Mouse (Mus musculus) E14TG2a.4 (cell line): ENCODE results near the gene Ptbp3.

Experiments
- H3K27me3 ChIP-seq: 2 replicates; pipeline ENCODE4 v1.6.1; 2014; ENCODE audit warnings: low read length, control low read depth; ENCODE audit not compliant: insufficient read depth
- H3K36me3 ChIP-seq: 2 replicates; pipeline ENCODE4 v1.6.1; 2014; ENCODE audit warnings: low read length, control low read depth; ENCODE audit not compliant: insufficient read depth
- H3K4me1 ChIP-seq: replicated peaks from 2 replicates; pipeline ENCODE4 v1.6.1; 2014; ENCODE audit warnings: low read depth, low read length, control low read depth
- H3K4me3 ChIP-seq: replicated peaks from 2 replicates; pipeline ENCODE4 v1.5.1; 2014; ENCODE audit warnings: mild to moderate bottlenecking, low read length
- H3K9me3 ChIP-seq: 2 replicates; pipeline ENCODE4 v1.6.1; 2014; ENCODE audit warnings: low read length, control low read depth
- CTCF ChIP-seq: conservative IDR thresholded peaks from 2 replicates; pipeline ENCODE4 v1.5.1; 2014; ENCODE audit warnings: low read length
- NANOG ChIP-seq: IDR thresholded peaks from 2 replicates; pipeline ENCODE4 v1.6.1; 2014; ENCODE audit warnings: borderline replicate concordance, low read length, mixed read lengths
- POU5F1 ChIP-seq: IDR thresholded peaks from 2 replicates; pipeline ENCODE4 v1.6.1; 2014; ENCODE audit warnings: low read length, borderline replicate concordance

Gene Ptbp3

DNA sequence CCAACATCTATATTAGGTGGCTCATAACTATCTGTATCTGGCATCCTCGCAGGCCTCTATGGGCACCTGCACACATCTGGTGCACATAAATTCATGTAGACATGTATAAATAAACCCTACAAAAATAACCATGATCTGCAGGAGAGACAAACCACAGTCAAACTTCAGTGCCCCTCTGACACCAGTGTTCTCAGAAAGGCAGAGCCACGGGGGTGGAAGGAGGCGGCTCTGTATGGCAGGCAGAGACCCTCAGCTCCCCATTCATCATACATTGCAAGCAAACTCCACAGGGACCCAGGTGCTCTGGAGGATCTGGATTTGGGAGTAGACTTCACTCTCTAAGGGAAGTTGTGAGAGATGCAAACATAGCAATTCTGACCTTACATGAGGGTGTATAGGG is 104.2 kb downstream of the Ptbp3 start:
- H3K4me1 ChIP-seq, result peaks cover 5% of the 10 kb centered on the region; the same call in 1 of the 2 replicates
- peaks cover 18% of the 10 kb centered on the region for H3K27me3 ChIP-seq
- no peak overlapping the region for H3K4me3 ChIP-seq
- peaks cover 6% of the 10 kb centered on the region; the same call in 1 of the 2 replicates for H3K9me3 ChIP-seq
- H3K36me3 ChIP-seq, result no peaks in the 10 kb centered on the region
- TF ChIP-seq NANOG (no peak), POU5F1 (no peak), CTCF (no peak)

DNA sequence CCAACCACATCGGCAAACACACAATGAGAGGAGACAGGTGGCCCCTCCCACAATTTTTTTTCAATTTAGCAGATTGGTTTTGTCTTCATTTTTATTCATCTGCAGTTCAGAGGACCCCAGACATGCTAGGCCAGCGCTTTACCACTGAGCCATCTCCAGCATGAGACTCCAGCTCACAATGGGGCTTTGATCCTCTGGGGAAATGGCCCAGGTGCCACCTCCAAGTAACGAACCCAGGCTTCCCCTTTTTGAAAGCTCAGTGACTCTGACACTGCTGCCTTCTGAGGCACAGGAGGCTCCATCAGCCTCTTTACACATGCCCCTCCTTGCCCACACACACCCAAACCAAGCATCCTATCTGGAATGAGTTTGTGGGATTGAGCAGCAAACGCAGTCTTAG is 105.1 kb downstream of the Ptbp3 start:
- no peaks in the 10 kb centered on the region for H3K36me3 ChIP-seq
- H3K4me3 ChIP-seq, result no peak overlapping the region
- no peak for TF ChIP-seq POU5F1
- TF ChIP-seq CTCF, result no peak
- no peak for TF ChIP-seq NANOG
- H3K27me3 ChIP-seq, result peaks cover 27% of the 10 kb centered on the region
- peaks cover 6% of the 10 kb centered on the region for H3K4me1 ChIP-seq
- H3K9me3 ChIP-seq, result peaks cover 6% of the 10 kb centered on the region; the same call in 1 of the 2 replicates

- no peak overlapping the region for H3K4me3 ChIP-seq
- H3K9me3 ChIP-seq, result no peaks in the 10 kb centered on the region
- TF ChIP-seq CTCF, result no peak
- TF ChIP-seq POU5F1, result no peak
- TF ChIP-seq NANOG, result no peak
Observed at GRCm38 (mm10) chr4:59441265-59441664, 107.9 kb downstream of the Ptbp3 start.

DNA sequence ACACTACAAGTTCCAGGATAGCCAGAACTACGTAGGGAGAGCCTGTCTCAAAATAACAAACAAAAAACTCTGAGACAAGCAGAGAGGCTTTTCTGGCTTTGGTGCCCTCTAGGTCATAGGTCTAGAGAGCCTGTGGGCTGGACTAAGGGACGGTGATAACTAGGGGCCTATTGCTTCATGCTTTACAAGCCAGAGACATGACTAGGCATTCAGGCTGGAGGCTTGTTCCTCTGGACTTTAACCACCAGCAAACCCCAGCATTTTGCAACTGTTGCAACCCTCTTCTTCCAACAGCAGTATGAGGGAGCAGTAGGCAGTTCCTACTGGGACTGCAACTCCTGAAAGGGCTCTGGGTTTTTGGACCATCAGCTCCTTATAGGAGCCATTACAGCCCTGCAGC is 109.2 kb downstream of the Ptbp3 start:
- H3K36me3 ChIP-seq, result no peaks in the 10 kb centered on the region
- no peaks in the 10 kb centered on the region for H3K9me3 ChIP-seq
- peaks cover 21% of the 10 kb centered on the region for H3K4me1 ChIP-seq
- no peak overlapping the region for H3K4me3 ChIP-seq
- TF ChIP-seq POU5F1 (no peak), CTCF (no peak), NANOG (no peak)
- peaks cover 61% of the 10 kb centered on the region for H3K27me3 ChIP-seq

More at GRCm38 (mm10) chr4:59441265-59441664, 107.9 kb downstream of the Ptbp3 start:
- Histone ChIP-seq H3K27me3 (peaks cover 52% of the 10 kb centered on the region), H3K4me1 (peaks cover 21% of the 10 kb centered on the region), H3K36me3 (no peaks in the 10 kb centered on the region)

DNA sequence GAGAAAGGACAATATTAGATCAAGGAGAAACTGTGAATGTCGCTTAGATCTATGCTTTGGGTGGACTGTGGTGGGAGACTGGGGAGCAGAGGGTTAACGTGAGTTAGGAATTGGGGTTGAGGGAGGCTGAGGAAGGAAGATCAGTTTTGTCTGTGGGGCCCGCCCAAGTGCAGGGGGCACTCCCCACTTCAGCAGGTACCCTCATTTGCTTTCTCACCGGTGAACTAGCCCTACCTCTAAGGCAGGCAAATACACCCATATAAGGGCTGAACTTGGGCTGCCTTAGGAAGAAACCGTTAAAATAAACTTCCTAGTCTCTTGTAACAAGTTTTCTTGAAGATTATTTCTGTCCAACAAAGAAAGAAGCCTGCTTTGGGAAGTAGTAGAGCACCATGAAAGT is 110.1 kb downstream of the Ptbp3 start:
- peaks cover 24% of the 10 kb centered on the region for H3K4me1 ChIP-seq
- H3K4me3 ChIP-seq, result peak overlapping the region; percentile 80; the same call in 1 of the 2 replicates

GRCm38 (mm10) chr4:59437990-59438854 is 110.9 kb downstream of the Ptbp3 start, which contains the start of gene Susd1:
Gene Susd1 (minus strand): TSS chr4:59438633.
- no peaks in the 10 kb centered on the region for H3K9me3 ChIP-seq
- H3K36me3 ChIP-seq, result no peaks in the 10 kb centered on the region
- peaks cover 27% of the 10 kb centered on the region for H3K4me1 ChIP-seq
- peak within 1 kb of the TSS; percentile 80 for H3K4me3 ChIP-seq
- TF ChIP-seq NANOG (no peak), POU5F1 (no peak), CTCF (no peak)
- H3K27me3 ChIP-seq, result peaks cover 64% of the 10 kb centered on the region

More for the DNA sequence above, 110.1 kb downstream of the Ptbp3 start:
- no peaks in the 10 kb centered on the region for H3K36me3 ChIP-seq
- H3K9me3 ChIP-seq, result no peaks in the 10 kb centered on the region
- TF ChIP-seq CTCF (no peak), NANOG (no peak), POU5F1 (no peak)
- H3K27me3 ChIP-seq, result peaks cover 64% of the 10 kb centered on the region

GRCm38 (mm10) chr4:59435951-59436350 is 113.2 kb downstream of the Ptbp3 start:
- H3K9me3 ChIP-seq, result no peaks in the 10 kb centered on the region
- H3K4me3 ChIP-seq, result no peak overlapping the region
- no peak for TF ChIP-seq POU5F1
- TF ChIP-seq CTCF, result no peak
- TF ChIP-seq NANOG, result no peak
- peaks cover 55% of the 10 kb centered on the region for H3K27me3 ChIP-seq
- peaks cover 32% of the 10 kb centered on the region for H3K4me1 ChIP-seq
- no peaks in the 10 kb centered on the region for H3K36me3 ChIP-seq

- H3K27me3 ChIP-seq, result peaks cover 36% of the 10 kb centered on the region
Observed at GRCm38 (mm10) chr4:59434039-59434438, 115.1 kb downstream of the Ptbp3 start.

More at GRCm38 (mm10) chr4:59434039-59434438, 115.1 kb downstream of the Ptbp3 start:
- H3K4me1 ChIP-seq, result peaks cover 25% of the 10 kb centered on the region
- no peaks in the 10 kb centered on the region for H3K9me3 ChIP-seq
- TF ChIP-seq NANOG (no peak), POU5F1 (no peak), CTCF (no peak)
- no peaks in the 10 kb centered on the region for H3K36me3 ChIP-seq
- H3K4me3 ChIP-seq, result no peak overlapping the region
